Comparison of ENCODE assay signal across 8 mouse cellular contexts in genomic region chr13:58216395-58216794, GRCm38 (mm10). TPM values are rescaled to one million over a fixed set of nuclear protein-coding genes. Genes with fewer than 3 reads are reported as not detected.
A peak's percentile ranks its signal among the peaks of the same experiment; 100 is the strongest.
DNase-seq lines count a peak whose midpoint lies in the region; ATAC-seq lines count a peak whose summit lies in the region.

No protein-coding gene starts in this region.

- peaks cover 22% of the 10 kb centered on the region for H3K4me1 ChIP-seq in lung, embryonic 16.5 days (replicated peaks; ENCODE audit: control insufficient read depth, insufficient read depth, low read length)
- peaks cover 31% of the 10 kb centered on the region for H3K4me1 ChIP-seq in forebrain, embryonic 12.5 days
- peaks cover 34% of the 10 kb centered on the region for H3K4me1 ChIP-seq in limb, embryonic 13.5 days
- peaks cover 18% of the 10 kb centered on the region; the same call in 1 of the 2 replicates for H3K4me1 ChIP-seq in stomach, embryonic 14.5 days (ENCODE audit: control insufficient read depth, insufficient read depth, low read length)

- 64% methylated on average over 9 of the region's 9 CpGs for WGBS in lung, embryonic 16.5 days
- WGBS in forebrain, embryonic 12.5 days = 91% methylated on average over 9 of the region's 9 CpGs
- 89% methylated on average over 9 of the region's 9 CpGs for WGBS in limb, embryonic 13.5 days
- WGBS in stomach, embryonic 14.5 days = 76% methylated on average over 9 of the region's 9 CpGs

- H3K9me3 ChIP-seq in lung, embryonic 16.5 days (ENCODE audit: control insufficient read depth, low read length) = no peaks in the 10 kb centered on the region
- H3K9me3 ChIP-seq in forebrain, embryonic 12.5 days = no peaks in the 10 kb centered on the region
- no peaks in the 10 kb centered on the region for H3K9me3 ChIP-seq in limb, embryonic 13.5 days
- no peaks in the 10 kb centered on the region for H3K9me3 ChIP-seq in stomach, embryonic 14.5 days (ENCODE audit: control insufficient read depth, low read depth, low read length)

- peak overlapping the region; percentile 90 for H3K4me2 ChIP-seq in lung, embryonic 16.5 days (ENCODE audit: low read depth, low read length)
- H3K4me2 ChIP-seq in forebrain, embryonic 12.5 days = peak overlapping the region; percentile 80
- peak overlapping the region; percentile 85 for H3K4me2 ChIP-seq in limb, embryonic 13.5 days (replicated peaks)
- peak overlapping the region; percentile 88 for H3K4me2 ChIP-seq in stomach, embryonic 14.5 days (replicated peaks; ENCODE audit: low read depth, low read length)

- no peaks in the 10 kb centered on the region for H3K36me3 ChIP-seq in lung, embryonic 16.5 days (ENCODE audit: control insufficient read depth, insufficient read depth, low read length)
- no peaks in the 10 kb centered on the region for H3K36me3 ChIP-seq in forebrain, embryonic 12.5 days (replicated peaks)
- H3K36me3 ChIP-seq in limb, embryonic 13.5 days = no peaks in the 10 kb centered on the region
- H3K36me3 ChIP-seq in stomach, embryonic 14.5 days (ENCODE audit: control insufficient read depth, insufficient read depth, low read length) = no peaks in the 10 kb centered on the region; the same call in 1 of the 2 replicates

- no peaks in the 10 kb centered on the region for H3K27me3 ChIP-seq in lung, embryonic 16.5 days (ENCODE audit: control insufficient read depth, insufficient read depth, low read depth, low read length)
- peaks cover 4% of the 10 kb centered on the region for H3K27me3 ChIP-seq in forebrain, embryonic 12.5 days
- no peaks in the 10 kb centered on the region for H3K27me3 ChIP-seq in limb, embryonic 13.5 days
- no peaks in the 10 kb centered on the region for H3K27me3 ChIP-seq in stomach, embryonic 14.5 days (ENCODE audit: control insufficient read depth, insufficient read depth, low read length)

- H3K27ac ChIP-seq in lung, embryonic 16.5 days (ENCODE audit: low read length) = no peak overlapping the region
- H3K27ac ChIP-seq in forebrain, embryonic 12.5 days = no peak overlapping the region
- 0 out of 2 replicates have a peak overlapping the region, but pooled peaks have one; percentile 78 for H3K27ac ChIP-seq in limb, embryonic 13.5 days
- H3K27ac ChIP-seq in stomach, embryonic 14.5 days (ENCODE audit: low read length) = no peak overlapping the region; the same call in 1 of the 2 replicates

- no peak for DNase-seq in lung, postnatal 4 days
- no peak for DNase-seq in embryo, embryonic 11 days
- DNase-seq in right cerebral cortex, postnatal 25 days = no peak
- DNase-seq in layer of hippocampus, adult 11-12 months (ENCODE audit: low spot score) = no peak

- peak overlapping the region; percentile 100 for H3K9ac ChIP-seq in lung, embryonic 16.5 days (ENCODE audit: low read length)
- no peak overlapping the region for H3K9ac ChIP-seq in forebrain, embryonic 12.5 days
- peak overlapping the region; percentile 98; the same call in 1 of the 2 replicates for H3K9ac ChIP-seq in limb, embryonic 13.5 days
- H3K9ac ChIP-seq in stomach, embryonic 14.5 days (replicated peaks; ENCODE audit: low read depth, low read length) = no peak overlapping the region

- H3K4me3 ChIP-seq in lung, embryonic 16.5 days (ENCODE audit: low read length) = peak overlapping the region; percentile 99
- H3K4me3 ChIP-seq in forebrain, embryonic 12.5 days (replicated peaks) = peak overlapping the region; percentile 97
- H3K4me3 ChIP-seq in limb, embryonic 13.5 days = peak overlapping the region; percentile 99
- H3K4me3 ChIP-seq in stomach, embryonic 14.5 days (ENCODE audit: low read depth, low read length) = no peak overlapping the region

- ATAC-seq in lung, embryonic 16.5 days (ENCODE audit: low read depth) = no peak
- ATAC-seq in forebrain, embryonic 12.5 days (ENCODE audit: low FRiP score) = no peak
- no peak for ATAC-seq in limb, embryonic 13.5 days (ENCODE audit: low FRiP score, low read depth)
- ATAC-seq in stomach, embryonic 14.5 days (ENCODE audit: insufficient number of reproducible peaks, insufficient read depth, low FRiP score, low read depth) = no peak

RNA-seq across cellular contexts. Expression of gene Ubqln1, which starts 0.9 kb away (rescaled TPM):
- polyA plus RNA-seq in lung, embryonic 16.5 days (2015; fragmentation: Nextera tagmentation; extraction: Ambion mirVana) = 81.0 and 87.8 TPM in 2 replicates
- polyA plus RNA-seq in forebrain, embryonic 12.5 days (2016; fragmentation: Nextera tagmentation; extraction: Ambion mirVana) = 162 and 172 TPM in 2 replicates
- polyA plus RNA-seq in limb, embryonic 13.5 days (2015; fragmentation: Nextera tagmentation; extraction: Ambion mirVana) = 94.0 and 101 TPM in 2 replicates
- 76.2 and 78.4 TPM in 2 replicates for polyA plus RNA-seq in stomach, embryonic 14.5 days (2014; fragmentation: Nextera tagmentation; extraction: Ambion mirVana)

RNA-seq across cellular contexts. Expression of gene Idnk, which starts 58.9 kb away (rescaled TPM):
- polyA plus RNA-seq in lung, embryonic 16.5 days (2015; fragmentation: Nextera tagmentation; extraction: Ambion mirVana) = 37.2 and 41.8 TPM in 2 replicates
- polyA plus RNA-seq in forebrain, embryonic 12.5 days (2016; fragmentation: Nextera tagmentation; extraction: Ambion mirVana) = 54.7 and 59.5 TPM in 2 replicates
- polyA plus RNA-seq in limb, embryonic 13.5 days (2015; fragmentation: Nextera tagmentation; extraction: Ambion mirVana) = 38.9 and 41.3 TPM in 2 replicates
- polyA plus RNA-seq in stomach, embryonic 14.5 days (2014; fragmentation: Nextera tagmentation; extraction: Ambion mirVana) = 38.9 and 40.5 TPM in 2 replicates

RNA-seq across cellular contexts. Expression of gene Gkap1, which starts 59.1 kb away (rescaled TPM):
- 16.5 and 19.8 TPM in 2 replicates for polyA plus RNA-seq in lung, embryonic 16.5 days (2015; fragmentation: Nextera tagmentation; extraction: Ambion mirVana)
- 40.7 and 48.6 TPM in 2 replicates for polyA plus RNA-seq in forebrain, embryonic 12.5 days (2016; fragmentation: Nextera tagmentation; extraction: Ambion mirVana)
- polyA plus RNA-seq in limb, embryonic 13.5 days (2015; fragmentation: Nextera tagmentation; extraction: Ambion mirVana) = 25.1 TPM in 2 replicates
- polyA plus RNA-seq in stomach, embryonic 14.5 days (2014; fragmentation: Nextera tagmentation; extraction: Ambion mirVana) = 24.1 and 26.0 TPM in 2 replicates

Comparison
In these comparisons a context has a peak if more than half of its experiments do, and no peak if none do; other contexts are left out.
1. H3K9ac ChIP-seq: peak in lung, embryonic 16.5 days (single experiment) and limb, embryonic 13.5 days (single experiment); none in forebrain, embryonic 12.5 days (single experiment) and stomach, embryonic 14.5 days (single experiment).
2. Peak in every context shown above with its lines, with median percentiles within 50 percentile points of each other: H3K4me2 ChIP-seq.